Mouse (Mus musculus): ENCODE data around the gene Tbx19.

DNA sequence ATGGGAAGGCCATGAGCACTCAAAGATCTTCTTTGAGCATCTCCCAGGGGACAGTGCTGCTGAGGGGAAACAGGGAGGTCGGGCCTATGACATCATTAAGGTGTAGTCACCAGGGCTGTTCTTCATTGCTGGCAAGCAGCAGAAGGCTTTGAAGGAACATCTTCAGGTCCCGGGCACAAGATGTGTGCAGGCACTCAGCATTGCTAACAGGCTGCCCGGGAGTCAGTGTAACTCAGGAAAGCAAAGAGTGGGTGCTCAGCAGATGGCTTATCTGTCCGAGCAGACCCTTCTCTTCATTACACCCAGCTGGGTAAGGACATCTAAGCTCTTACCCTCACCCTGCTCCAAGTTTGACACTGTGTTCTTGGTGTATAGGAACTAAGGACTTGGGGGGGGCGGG is 18.7 kb upstream of the Tbx19 start:
- TF ChIP-seq POLR2A (IDR thresholded peaks at IDR 0.05; ENCODE audit: low read depth, low read length) (no peak), MYC (IDR thresholded peaks at IDR 0.05; ENCODE audit: low read depth, low read length) (no peak), UBTF (IDR thresholded peaks at IDR 0.05; ENCODE audit: low read depth, low read length) (no peak)
